Mouse (Mus musculus): ENCODE results near the gene Klrb1f.

DNA sequence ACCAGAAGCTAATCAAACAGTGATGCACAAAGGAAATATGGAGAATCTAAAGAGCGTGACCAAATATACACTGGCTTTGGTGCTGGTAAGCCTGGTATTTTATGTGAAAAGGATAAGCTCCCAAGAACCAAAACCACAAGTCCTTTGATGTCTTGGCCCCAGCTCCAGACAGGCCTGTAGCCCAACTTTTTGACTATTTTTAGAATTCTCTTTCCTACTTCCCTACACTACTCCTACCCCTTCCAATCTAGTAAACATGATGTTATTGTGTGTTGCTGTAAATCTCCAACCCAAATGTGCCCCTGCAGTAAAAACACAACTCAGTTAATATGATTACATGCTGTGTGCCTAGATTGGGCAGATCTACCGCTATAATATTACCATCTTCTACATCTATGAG is 4.2 kb upstream of the Klrb1f start:
- TF ChIP-seq CTCF (IDR thresholded peaks at IDR 0.05; ENCODE audit: low read depth) (no peak), EP300 (IDR thresholded peaks at IDR 0.05; ENCODE audit: low read depth) (no peak)

Measured in heart, postnatal 0 days (tissue).